Mouse (Mus musculus) CD4-positive, CD25-positive, alpha-beta regulatory T cell, adult 2 months (primary cell): ENCODE data around the gene Mettl17.
"Not testable (repeated sequence)": the region's sequence is repeated elsewhere in the genome, so short reads cannot be mapped to it uniquely, and the experiment has no call there.

Experiments used
- DNase-seq: peaks from one replicate; pipeline ENCODE4 v3.0.0-alpha.2; 2012; ENCODE audit warnings: low read depth, low spot score

Gene Mettl17

DNA sequence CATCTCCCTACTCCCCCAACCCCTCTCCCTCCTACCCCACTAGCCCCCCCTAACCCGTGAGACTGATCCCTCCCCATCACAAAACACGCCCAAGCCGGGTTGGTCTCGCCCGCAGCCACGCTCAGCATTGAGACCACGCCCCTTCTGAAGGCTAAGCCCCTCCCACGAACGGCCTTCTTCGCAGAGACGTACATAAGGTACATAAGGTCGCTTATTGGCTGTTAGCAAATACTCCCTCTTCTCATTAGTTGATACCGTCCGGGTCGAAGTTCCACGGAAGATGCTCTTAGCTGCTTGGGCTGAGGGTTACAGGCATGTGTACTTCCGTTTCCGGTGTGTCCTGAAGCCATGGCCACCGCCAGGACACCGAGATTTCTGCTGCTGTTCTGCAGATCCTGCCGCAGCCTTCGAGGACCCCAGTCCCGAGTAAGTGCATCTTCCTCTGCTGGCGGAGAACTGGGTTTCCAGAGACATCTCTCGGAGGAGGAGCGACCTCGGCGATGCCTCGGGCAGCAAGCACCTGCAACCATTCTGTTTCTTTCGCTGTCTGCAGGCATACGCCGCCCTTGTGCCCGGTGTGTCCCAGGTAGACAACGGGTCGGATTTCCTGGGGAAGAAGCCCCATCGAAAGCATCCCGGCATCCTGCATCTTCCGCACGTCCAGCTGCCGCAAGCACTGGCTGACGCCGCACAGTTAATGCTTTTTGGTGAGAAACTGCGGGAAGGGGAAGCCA, at the start of gene Mettl17:
Gene Mettl17, plus strand, starts transcription at position 245 of the 734 bp plus-strand sequence.
- DNase-seq = peak; percentile 99

DNA sequence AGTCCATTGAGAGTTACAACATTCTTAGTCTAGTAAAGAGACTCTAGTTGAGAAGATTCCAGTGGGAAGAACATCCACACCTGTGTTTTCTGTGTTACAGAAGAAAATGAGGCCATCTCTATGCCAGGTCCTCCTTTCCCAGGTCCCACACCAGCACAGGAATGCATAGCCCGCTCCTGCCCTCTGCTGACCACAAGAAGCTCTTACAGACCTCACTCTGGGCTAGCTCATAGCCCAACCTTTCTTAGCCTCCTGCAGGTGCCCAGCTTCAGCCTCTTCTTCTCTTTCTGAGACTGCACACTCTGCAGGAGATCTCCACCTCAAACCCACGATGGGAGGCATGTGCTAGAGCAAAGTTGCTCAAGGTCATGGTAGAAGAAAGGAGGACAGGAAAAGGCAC, 46.2 kb upstream of the Mettl17 start:
- peak; percentile 29 for DNase-seq

DNA sequence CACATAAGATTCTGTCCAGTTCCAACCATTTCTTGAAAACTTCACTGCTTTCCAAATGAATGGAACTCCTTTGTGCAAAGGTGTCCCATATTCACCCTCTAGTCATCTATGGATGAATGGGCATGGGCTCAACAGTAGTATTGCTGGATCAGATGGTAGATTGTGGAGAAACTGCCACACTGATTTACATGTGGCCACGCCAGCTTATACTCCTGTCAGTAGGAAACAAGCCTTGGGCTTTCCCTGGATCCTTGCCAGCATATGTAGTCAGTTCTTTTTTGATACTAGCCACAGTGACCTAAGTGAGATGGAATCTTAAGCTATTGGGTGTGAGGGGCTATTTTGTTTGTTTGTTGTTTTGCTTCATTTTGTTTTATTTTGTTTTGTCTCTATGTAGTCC, 42.4 kb upstream of the Mettl17 start:
- DNase-seq = peak; percentile 25

DNA sequence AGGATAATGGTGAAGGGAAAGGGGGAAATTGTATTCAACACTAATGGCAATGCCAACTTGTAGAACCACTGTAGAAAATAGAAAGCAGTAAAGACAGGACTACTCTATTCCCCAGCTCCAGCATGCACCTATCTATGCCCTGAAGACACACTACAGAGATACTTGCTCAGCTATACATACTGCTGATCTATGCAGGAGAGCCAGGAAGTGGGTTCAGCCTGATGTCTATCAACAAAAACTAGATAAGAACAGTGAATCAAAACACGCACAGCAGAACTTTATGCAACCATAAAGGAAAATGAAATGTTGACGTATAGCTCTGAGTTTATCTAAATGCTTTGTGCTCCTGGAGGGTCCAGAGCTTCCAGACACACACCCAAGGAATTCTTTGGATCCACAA, 41.9 kb upstream of the Mettl17 start:
- peak; percentile 59 for DNase-seq

GRCm38 (mm10) chr14:51843882-51844281, 40.8 kb upstream of the Mettl17 start:
- DNase-seq = no peak

- no peak for DNase-seq
Measured at GRCm38 (mm10) chr14:51846566-51846965, 38.1 kb upstream of the Mettl17 start.

- peak; percentile 46 for DNase-seq
Measured at GRCm38 (mm10) chr14:51851006-51851405, 33.6 kb upstream of the Mettl17 start.

GRCm38 (mm10) chr14:51853399-51853798, 31.2 kb upstream of the Mettl17 start, which contains the start of gene Ear6:
Ear6 (plus strand) TSS chr14:51853699.
- DNase-seq = no peak

DNA sequence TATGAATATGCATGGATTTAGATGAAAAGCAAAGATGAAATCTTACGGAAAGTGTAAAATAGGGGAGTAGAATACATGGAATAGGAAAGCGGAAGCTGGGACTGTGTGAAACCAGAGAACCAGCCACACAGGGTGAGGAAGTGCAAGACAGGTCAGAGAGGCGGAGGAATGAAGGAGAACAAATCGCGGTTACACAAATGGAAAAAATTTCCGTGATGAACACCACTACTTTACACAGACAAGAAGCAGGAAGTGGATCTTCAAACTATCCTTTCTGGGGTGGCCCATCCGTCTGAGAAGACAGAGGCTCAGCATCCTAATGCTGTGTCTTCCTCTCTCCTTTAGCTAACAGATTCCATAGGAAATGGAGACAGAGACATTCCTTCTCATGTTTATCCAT, 29.4 kb upstream of the Mettl17 start:
- DNase-seq = not testable (repeated sequence)

DNA sequence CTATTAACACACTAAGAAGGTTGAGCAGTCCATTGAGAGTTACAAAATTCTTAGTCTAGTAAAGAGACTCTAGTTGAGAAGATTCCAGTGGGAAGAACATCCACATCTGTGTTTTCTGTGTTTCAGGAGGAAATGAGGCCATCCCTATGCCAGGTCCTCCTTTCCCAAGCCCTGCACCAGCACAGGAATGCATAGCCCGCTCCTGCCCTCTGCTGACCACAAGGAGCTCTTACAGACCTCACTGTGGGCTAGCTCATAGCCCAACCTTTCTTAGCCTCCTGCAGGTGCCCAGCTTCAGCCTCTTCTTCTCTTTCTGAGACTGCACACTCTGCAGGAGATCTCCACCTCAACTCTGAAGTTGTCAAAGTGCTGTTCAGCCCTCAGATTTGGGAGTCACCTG, 21.0 kb upstream of the Mettl17 start:
- peak; percentile 26 for DNase-seq

GRCm38 (mm10) chr14:51870756-51871155, 13.9 kb upstream of the Mettl17 start:
- no peak for DNase-seq

GRCm38 (mm10) chr14:51871741-51872140, 12.9 kb upstream of the Mettl17 start:
- DNase-seq = no peak

GRCm38 (mm10) chr14:51877517-51877916, 7.1 kb upstream of the Mettl17 start:
- DNase-seq = no peak

DNA sequence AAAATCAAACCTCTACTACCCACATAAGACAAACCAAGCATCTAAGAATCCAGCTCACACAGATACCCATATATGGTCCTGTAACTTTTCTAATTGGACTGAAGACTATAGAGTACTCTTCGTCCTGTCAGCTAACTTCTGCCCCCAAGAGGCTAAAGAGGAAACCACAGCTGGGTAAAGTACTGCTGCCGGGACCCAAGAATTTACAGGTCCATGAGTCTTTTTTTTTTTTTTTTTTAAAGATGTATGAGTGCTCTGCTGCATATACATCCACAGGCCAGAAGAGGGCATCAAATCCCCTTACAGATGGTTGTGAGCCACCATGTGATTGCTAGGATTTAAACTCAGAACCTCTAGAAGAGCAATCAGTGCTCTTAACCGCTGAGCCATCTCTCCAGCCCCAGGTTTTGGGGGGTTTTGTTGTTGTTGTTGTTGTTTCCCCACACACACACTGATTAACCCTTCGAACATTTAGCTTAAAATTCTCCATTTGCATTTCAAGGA, 1.1 kb upstream of the Mettl17 start:
- DNase-seq = peak; percentile 93

DNA sequence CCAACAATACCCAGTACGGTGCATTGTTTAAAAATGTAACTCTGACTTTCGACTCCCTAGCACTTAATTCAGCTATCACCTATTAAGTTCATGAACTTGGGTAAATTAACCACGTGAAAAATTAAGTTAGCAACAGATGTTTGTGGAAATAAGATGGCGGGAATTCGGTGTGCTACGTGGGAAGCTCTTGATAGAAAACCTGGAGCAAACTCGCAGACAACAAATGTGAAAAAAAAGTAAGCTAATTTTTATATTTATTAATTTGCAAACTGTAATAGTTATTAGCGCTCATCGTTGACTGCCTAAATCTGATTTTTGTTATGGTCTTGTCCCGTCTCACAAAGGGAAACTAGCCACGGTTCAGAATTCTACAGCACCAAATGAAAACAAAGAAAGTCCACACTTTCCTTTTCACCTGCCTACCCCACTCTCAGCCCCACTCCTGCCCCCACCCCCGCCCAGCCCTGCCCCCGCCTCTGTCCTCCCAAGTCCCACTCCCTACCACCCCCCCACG, 554 bp upstream of the Mettl17 start:
- no peak for DNase-seq

- no peak for DNase-seq
Measured at GRCm38 (mm10) chr14:51886051-51886450, 1.4 kb downstream of the Mettl17 start.

DNA sequence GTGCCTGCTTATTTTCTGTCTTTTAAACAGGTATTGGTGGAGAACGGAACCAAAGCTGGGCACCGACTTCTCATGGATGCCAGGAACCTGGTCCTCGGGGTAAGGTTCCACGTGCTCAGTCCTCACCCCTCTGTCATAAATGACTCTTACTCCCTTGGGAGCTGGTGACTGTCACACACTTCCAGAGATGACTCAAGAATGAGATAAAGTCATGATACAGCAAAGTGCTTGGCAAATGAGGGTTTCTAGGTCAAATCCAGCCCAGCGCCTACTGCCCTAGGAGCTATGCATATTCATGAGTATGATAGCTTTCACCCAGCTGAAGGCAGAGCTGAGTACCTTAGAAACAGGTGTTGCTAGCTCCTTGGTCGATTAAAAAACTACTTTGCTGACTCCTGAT, 5.2 kb downstream of the Mettl17 start:
- DNase-seq = no peak

DNA sequence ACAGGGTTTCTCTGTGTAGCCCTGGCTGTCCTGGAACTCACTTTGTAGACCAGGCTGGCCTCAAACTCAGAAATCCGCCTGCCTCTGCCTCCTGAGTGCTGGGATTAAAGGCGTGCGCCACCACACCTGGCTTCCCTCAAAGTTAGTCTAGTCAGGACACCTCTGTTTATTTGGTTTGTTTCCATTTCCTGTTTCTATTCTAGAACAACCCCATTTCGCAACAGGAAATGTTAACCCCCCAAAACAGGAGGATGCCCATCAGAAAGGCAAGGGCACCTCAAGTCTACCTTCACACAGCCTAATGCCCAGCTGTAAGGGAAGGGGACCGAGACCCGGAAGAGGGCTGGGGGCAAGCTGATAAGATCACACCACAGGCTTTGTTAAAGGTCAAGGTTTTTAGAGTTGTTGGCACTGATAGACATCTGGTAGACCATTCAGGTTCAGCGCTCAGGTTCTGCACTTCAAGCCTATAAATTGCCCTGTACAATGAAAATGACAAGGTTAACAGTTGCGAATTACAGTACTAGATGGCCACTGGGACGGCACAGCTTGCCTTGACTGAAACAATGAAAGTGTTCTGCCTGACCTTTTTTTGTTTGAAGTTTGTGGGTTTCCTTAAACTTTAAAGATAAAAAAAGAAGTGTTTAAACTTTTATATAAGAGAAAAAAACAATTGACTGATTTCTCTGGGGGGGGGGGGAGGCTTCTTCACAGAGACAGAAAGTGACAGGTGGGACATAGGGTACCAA, 7.7 kb downstream of the Mettl17 start, which contains the start of gene Slc39a2:
Gene Slc39a2, plus strand, starts transcription at position 699 of the 749 bp plus-strand sequence.
- DNase-seq = peak; percentile 54

- DNase-seq = peak; percentile 23
Measured at GRCm38 (mm10) chr14:51893094-51893794, 8.6 kb downstream of the Mettl17 start.

- no peak for DNase-seq
Measured at GRCm38 (mm10) chr14:51893809-51894208, 9.2 kb downstream of the Mettl17 start.

DNA sequence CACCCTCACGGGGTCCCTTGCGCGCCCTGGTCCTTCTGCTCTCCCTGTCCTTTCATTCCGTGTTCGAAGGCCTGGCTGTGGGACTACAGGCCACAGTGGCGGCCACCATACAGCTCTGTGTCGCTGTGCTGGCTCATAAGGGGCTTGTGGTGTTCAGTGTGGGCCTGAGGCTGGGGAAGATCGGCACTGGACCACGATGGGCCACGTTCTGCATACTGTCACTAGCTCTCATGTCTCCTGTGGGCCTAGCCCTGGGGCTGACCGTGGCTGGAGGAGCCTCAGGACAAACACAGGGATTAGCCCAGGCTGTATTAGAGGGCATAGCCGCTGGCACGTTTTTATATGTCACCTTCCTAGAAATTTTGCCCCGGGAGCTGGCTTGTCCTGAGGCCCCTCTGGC, 10.4 kb downstream of the Mettl17 start:
- DNase-seq = no peak

DNA sequence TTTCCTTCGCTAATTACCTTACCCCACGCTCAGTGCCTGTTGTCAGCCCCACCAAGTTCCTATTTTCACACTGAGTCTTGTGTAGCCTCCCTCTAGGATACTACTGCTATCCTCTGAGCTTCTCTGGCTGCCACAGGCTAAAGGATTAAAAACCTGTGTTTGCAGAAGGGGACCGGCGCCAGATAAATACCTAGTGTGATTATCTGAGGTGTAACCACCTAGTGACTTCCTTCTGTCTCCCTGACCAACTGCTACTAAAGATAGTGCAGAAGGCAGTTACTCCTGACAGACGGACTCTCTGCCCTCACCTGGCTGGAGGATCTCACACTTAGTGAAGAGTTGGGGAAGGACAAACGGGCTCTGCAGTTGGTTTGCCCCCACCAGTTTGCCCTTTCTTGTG, 11.4 kb downstream of the Mettl17 start:
- DNase-seq = no peak
